Mouse (Mus musculus) lung, adult 2 months (tissue): Measurements from ENCODE around the gene Lrrc58. TPM values are rescaled to one million over a fixed set of nuclear protein-coding genes. Genes with fewer than 3 reads are reported as not detected.

ENCODE experiments used
- DNase-seq: peaks from one replicate; pipeline ENCODE4 v3.0.0; 2022
- H3K4me1 ChIP-seq: fragments of 200-500 bp; 2 replicates; pipeline ENCODE4 v1.6.1; 2011; ENCODE audit warnings: low read length; ENCODE audit not compliant: control insufficient read depth, insufficient read depth
- H3K4me3 ChIP-seq: fragments of 200-500 bp; replicated peaks from 2 replicates; pipeline ENCODE3; 2011; ENCODE audit warnings: low read depth, mild to moderate bottlenecking, control low read depth, low read length; ENCODE audit errors: extremely low read depth
- CTCF ChIP-seq: fragments of 200-500 bp; IDR thresholded peaks from 2 replicates; pipeline ENCODE4 v1.5.1; 2011; ENCODE audit warnings: mild to moderate bottlenecking, low read length, control low read depth; ENCODE audit not compliant: insufficient read depth
- POLR2A ChIP-seq: fragments of 200-500 bp; IDR thresholded peaks from 2 replicates; pipeline ENCODE4 v1.6.1; 2011; ENCODE audit warnings: low read depth, mild to moderate bottlenecking, control low read depth, low read length, borderline replicate concordance; ENCODE audit errors: extremely low read depth
- WGBS: fragments of 180-500 bp; shearing (Covaris S2); methylation state at CpG from one replicate; pipeline ENCODE4 v1.1.7; 2018; 5-methylcytosine and 5-hydroxymethylcytosine counted together
- polyA plus RNA-seq: library from polyadenylated mRNA; depleted of rRNA; stranded (reverse); fragments of >200 nt; gene quantifications from 2 replicates; pipeline ENCODE4 v1.2.3, GENCODE M21; 2012

Lrrc58 gene
- polyA plus RNA-seq, 1 experiment = 24.2 TPM

DNA sequence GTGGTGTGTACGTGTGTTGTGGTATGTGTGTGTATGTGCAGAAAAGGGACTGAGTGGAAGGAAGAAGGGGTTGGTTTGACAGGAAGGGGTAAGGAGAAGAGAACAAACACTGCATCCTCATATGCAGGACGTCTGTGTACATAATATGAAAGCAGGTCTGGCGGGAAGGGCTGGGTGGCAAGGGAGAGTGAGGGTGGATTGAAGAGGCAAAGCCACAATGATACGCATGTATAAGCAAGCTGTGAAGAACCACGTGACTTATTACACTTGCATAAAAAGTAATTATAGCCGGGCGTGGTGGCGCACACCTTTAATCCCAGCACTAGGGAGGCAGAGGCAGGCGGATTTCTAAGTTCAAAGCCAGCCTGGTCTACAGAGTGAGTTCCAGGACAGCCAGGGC is 2.3 kb upstream of the Lrrc58 start:
- WGBS = 67% methylated on average over 9 of the region's 9 CpGs
- Histone ChIP-seq H3K4me3 (no peak overlapping the region), H3K4me1 (peaks cover 8% of the 10 kb centered on the region; the same call in 1 of the 2 replicates)
- no peak for TF ChIP-seq POLR2A
- TF ChIP-seq CTCF = no peak
- no peak for DNase-seq

DNA sequence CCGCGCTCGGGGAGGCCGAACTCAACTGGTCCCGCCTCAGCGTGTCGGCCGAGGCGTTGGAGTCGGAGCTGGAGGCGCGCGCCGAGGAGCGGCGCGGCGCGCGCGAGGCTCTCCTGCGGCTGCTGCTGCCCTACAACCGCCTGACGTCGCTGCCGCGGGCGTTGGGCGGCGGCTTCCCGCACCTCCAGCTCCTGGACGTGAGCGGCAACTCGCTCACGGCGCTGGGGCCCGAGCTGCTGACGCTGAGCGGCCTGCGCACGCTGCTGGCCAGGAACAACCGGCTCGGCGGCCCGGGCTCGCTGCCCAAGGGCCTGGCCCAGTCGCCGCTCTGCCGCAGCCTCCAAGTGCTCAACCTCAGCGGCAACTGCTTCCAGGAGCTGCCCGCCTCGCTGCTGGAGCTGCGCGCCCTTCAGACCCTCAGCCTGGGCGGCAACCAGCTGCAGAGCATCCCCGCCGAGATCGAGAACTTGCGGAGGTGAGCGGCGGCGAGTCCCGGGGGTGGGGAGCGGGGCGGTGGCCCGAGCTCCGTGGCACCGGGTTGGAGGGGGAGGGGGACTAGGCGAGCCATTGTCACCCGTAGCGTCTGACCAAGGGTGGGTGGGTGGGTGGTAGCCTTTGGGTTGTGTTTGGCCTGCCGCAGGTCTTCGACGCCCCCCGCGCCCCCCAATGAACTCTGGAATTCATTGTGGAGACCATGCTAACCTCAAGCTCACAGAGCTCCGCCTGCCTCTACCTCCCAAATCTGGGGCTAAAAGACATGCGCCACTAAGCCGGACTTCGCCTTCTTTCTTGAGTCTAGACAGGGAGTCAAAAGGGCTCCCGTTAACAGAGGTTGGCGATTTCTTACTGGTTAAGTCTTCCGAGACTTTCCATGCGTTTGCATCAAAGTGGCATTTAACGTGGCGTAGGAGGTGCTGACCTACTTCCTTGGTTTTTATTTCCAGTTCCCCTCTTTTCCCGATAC is 599 bp downstream of the Lrrc58 start:
- under 1% methylated on average over 87 of the region's 87 CpGs for WGBS
- Histone ChIP-seq H3K4me1 (peaks cover 16% of the 10 kb centered on the region), H3K4me3 (peak overlapping the region; percentile 96)
- TF ChIP-seq POLR2A (peak; percentile 30; the same call in 1 of the 2 replicates), CTCF (no peak)
- DNase-seq = peak; percentile 70

GRCm38 (mm10) chr16:37869470-37870231 is 1.5 kb downstream of the Lrrc58 start:
- WGBS = 7% methylated on average over 4 of the region's 4 CpGs
- no peak for DNase-seq
- peaks cover 23% of the 10 kb centered on the region for H3K4me1 ChIP-seq
- no peak for TF ChIP-seq POLR2A
- no peak for TF ChIP-seq CTCF
- peak overlapping the region; percentile 96 for H3K4me3 ChIP-seq

DNA sequence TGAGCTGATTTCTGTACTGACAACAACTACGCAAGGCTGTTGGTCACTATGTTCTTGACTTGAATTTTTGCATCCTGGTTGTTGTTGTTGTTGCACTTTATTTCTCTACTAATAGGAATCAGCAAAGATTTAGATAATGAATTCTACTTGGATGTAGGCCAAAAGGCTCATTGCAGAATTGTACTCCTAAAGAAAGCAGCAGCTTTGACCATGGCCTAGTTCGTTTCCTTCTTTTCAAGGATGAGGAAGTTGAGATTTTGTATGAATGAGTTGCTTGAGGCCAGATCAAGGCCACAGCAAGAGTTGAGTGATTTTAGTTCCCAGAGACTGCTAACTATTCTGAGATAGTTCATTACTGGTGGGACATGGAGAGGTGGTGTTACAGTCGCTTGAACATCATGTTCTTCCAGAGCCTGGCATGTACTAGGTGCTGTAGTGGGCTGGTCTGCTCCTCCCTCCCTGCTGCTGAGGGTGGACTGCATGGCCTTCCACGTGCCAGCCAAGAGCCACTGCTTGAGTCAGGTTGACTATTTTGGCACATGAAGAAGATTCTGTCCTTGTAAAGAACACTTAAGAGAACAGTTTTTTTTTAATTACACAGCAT is 3.0 kb downstream of the Lrrc58 start:
- Histone ChIP-seq H3K4me3 (no peak overlapping the region), H3K4me1 (peaks cover 29% of the 10 kb centered on the region)
- DNase-seq = peak; percentile 14
- WGBS = 30% methylated on average over 4 of the region's 4 CpGs
- TF ChIP-seq CTCF (no peak), POLR2A (no peak)

DNA sequence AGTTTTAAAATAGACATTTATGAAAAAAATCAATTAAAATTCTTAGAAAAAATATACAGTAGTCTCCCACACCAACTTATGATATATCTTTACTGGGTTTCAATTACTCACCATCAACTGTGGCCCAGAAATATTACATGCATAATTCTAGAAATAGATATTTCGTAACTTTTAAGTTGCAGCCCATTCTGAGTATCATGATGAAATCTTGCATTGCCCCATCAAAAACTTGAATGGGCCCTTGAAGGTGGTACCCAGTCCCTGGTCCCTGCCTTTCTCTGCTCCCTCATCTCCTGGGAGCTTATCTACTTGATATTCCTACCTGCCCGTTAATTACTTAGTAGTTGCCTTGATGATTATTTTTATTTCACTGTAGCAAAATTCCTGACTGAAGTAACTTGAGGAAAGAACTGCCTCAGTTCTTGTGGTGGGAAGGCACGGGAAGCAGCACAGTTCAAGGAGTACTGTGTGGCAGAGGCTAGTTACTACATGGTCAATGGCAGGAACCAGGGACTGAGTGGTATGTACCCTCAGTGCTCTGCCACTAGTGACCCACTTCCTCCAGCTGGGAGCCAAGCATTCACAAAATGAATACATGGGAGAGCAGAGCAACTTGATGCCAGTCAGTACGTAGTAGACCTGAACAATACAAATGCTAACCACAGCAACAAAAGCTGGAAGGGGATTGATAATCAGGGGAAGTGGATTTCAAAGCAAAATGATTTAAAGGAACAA is 6.5 kb downstream of the Lrrc58 start:
- DNase-seq = peak; percentile 12
- TF ChIP-seq POLR2A (no peak), CTCF (no peak)

GRCm38 (mm10) chr16:37877406-37877805 is 9.2 kb downstream of the Lrrc58 start:
- 96% methylated on average over 3 of the region's 3 CpGs for WGBS
- TF ChIP-seq POLR2A = no peak
- no peak for TF ChIP-seq CTCF
- DNase-seq = no peak
- H3K4me3 ChIP-seq = no peak overlapping the region
- peaks cover 20% of the 10 kb centered on the region for H3K4me1 ChIP-seq

More for the DNA sequence above, 6.5 kb downstream of the Lrrc58 start:
- Histone ChIP-seq H3K4me3 (no peak overlapping the region), H3K4me1 (peaks cover 34% of the 10 kb centered on the region)
- WGBS = 47% methylated on average over 4 of the region's 4 CpGs

- TF ChIP-seq POLR2A (no peak), CTCF (no peak)
- 71% methylated on average over 7 of the region's 7 CpGs for WGBS
Observed at GRCm38 (mm10) chr16:37878951-37879505, 10.8 kb downstream of the Lrrc58 start.

GRCm38 (mm10) chr16:37879750-37880419 is 11.7 kb downstream of the Lrrc58 start:
- no peak for TF ChIP-seq CTCF
- no peak for TF ChIP-seq POLR2A
- 88% methylated on average over 4 of the region's 4 CpGs for WGBS
- peaks cover 9% of the 10 kb centered on the region for H3K4me1 ChIP-seq
- H3K4me3 ChIP-seq = no peak overlapping the region
- DNase-seq = no peak

More at GRCm38 (mm10) chr16:37878951-37879505, 10.8 kb downstream of the Lrrc58 start:
- DNase-seq = no peak
- H3K4me3 ChIP-seq = no peak overlapping the region
- peaks cover 16% of the 10 kb centered on the region for H3K4me1 ChIP-seq
